Mouse (Mus musculus): ENCODE measurements around the gene Tubg1. TPM values are rescaled to one million over a fixed set of nuclear protein-coding genes. Genes with fewer than 3 reads are reported as not detected.
"Not testable (repeated sequence)": the region's sequence is repeated elsewhere in the genome, so short reads cannot be mapped to it uniquely, and the experiment has no call there.

Tubg1 gene
- polyA plus RNA-seq, 1 experiment from 2014 or later = 126 TPM

DNA sequence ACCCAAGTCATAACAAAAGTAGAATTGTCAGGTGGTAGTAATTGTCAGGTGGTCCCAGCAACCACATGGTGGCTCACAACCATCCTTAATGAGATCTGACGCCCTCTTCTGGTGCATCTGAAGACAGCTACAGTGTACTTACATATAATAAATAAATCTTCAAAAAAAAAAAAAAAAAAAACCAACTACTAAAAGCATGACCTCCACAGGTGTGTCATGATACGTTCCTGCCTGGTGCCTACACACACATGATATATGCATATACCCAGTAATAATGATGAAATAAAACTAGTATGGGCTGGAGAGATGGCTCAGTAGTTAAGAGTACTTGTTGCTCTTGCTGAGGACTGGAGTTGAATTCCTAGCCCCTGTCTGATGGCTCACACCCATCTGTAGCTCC, 31.3 kb downstream of the Tubg1 start:
- 50% methylated on average over 2 of the region's 2 CpGs for WGBS
- Histone ChIP-seq H3K9ac (ENCODE audit: low read length) (no peak overlapping the region), H3K4me2 (ENCODE audit: low read depth, low read length, severe bottlenecking) (no peak overlapping the region), H3K4me3 (ENCODE audit: low read depth, low read length) (no peak overlapping the region), H3K27me3 (ENCODE audit: control insufficient read depth, insufficient read depth, low read length) (no peaks in the 10 kb centered on the region), H3K4me1 (replicated peaks; ENCODE audit: control insufficient read depth, insufficient read depth, low read length) (peaks cover 12% of the 10 kb centered on the region; the same call in 1 of the 2 replicates), H3K27ac (ENCODE audit: low read depth, low read length) (no peak overlapping the region), H3K9me3 (ENCODE audit: control insufficient read depth, low read length) (no peaks in the 10 kb centered on the region), H3K36me3 (ENCODE audit: control insufficient read depth, insufficient read depth, low read length) (no peaks in the 10 kb centered on the region)
- DNase-seq (ENCODE audit: low spot score) (no peak), ATAC-seq (replicated peaks; ENCODE audit: low FRiP score) (no peak)

GRCm38 (mm10) chr11:101152825-101153224, 33.1 kb downstream of the Tubg1 start:
- Histone ChIP-seq H3K36me3 (ENCODE audit: control insufficient read depth, insufficient read depth, low read length) (no peaks in the 10 kb centered on the region), H3K9ac (ENCODE audit: low read length) (no peak overlapping the region), H3K9me3 (ENCODE audit: control insufficient read depth, low read length) (no peaks in the 10 kb centered on the region), H3K27ac (ENCODE audit: low read depth, low read length) (no peak overlapping the region), H3K27me3 (ENCODE audit: control insufficient read depth, insufficient read depth, low read length) (peaks cover 2% of the 10 kb centered on the region; the same call in 1 of the 2 replicates), H3K4me2 (ENCODE audit: low read depth, low read length, severe bottlenecking) (no peak overlapping the region), H3K4me3 (ENCODE audit: low read depth, low read length) (no peak overlapping the region), H3K4me1 (replicated peaks; ENCODE audit: control insufficient read depth, insufficient read depth, low read length) (peaks cover 10% of the 10 kb centered on the region; the same call in 1 of the 2 replicates)
- WGBS = 84% methylated on average over 1 of the region's 1 CpGs
- no peak for ATAC-seq (replicated peaks; ENCODE audit: low FRiP score)
- DNase-seq (ENCODE audit: low spot score) = no peak

DNA sequence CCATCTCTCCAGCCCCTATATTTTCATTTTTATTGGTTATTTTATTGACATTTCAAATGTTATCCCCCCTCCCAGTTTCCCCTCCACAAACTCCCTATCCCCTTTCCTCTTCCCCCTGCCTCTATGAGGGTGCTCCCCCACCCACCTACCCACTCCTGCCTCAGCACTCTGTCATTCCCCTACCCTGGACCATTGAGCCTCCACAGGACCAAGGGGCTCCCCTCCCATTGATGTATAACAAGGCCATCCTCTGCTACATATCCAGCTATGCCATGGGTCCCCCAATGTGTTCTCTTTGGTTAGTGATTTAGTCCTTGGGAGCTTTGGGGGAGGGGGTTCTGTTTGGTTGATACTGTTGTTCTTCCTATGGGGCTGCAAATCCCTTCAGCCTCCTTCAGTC, 34.9 kb downstream of the Tubg1 start:
- no peak overlapping the region for H3K27ac ChIP-seq (ENCODE audit: low read depth, low read length)

GRCm38 (mm10) chr11:101155151-101155550, 35.4 kb downstream of the Tubg1 start:
- no peaks in the 10 kb centered on the region for H3K9me3 ChIP-seq (ENCODE audit: control insufficient read depth, low read length)
- no peak overlapping the region for H3K4me3 ChIP-seq (ENCODE audit: low read depth, low read length)
- 71% methylated on average over 6 of the region's 6 CpGs for WGBS
- no peak overlapping the region for H3K27ac ChIP-seq (ENCODE audit: low read depth, low read length)
- H3K9ac ChIP-seq (ENCODE audit: low read length) = no peak overlapping the region
- H3K27me3 ChIP-seq (ENCODE audit: control insufficient read depth, insufficient read depth, low read length) = peaks cover 2% of the 10 kb centered on the region; the same call in 1 of the 2 replicates
- H3K4me2 ChIP-seq (ENCODE audit: low read depth, low read length, severe bottlenecking) = no peak overlapping the region
- no peaks in the 10 kb centered on the region for H3K36me3 ChIP-seq (ENCODE audit: control insufficient read depth, insufficient read depth, low read length)
- no peak for ATAC-seq (replicated peaks; ENCODE audit: low FRiP score)
- DNase-seq (ENCODE audit: low spot score) = no peak
- H3K4me1 ChIP-seq (replicated peaks; ENCODE audit: control insufficient read depth, insufficient read depth, low read length) = peaks cover 7% of the 10 kb centered on the region; the same call in 1 of the 2 replicates

More for the DNA sequence above, 34.9 kb downstream of the Tubg1 start:
- Histone ChIP-seq H3K9me3 (ENCODE audit: control insufficient read depth, low read length) (no peaks in the 10 kb centered on the region), H3K4me2 (ENCODE audit: low read depth, low read length, severe bottlenecking) (no peak overlapping the region), H3K27me3 (ENCODE audit: control insufficient read depth, insufficient read depth, low read length) (peaks cover 2% of the 10 kb centered on the region; the same call in 1 of the 2 replicates), H3K36me3 (ENCODE audit: control insufficient read depth, insufficient read depth, low read length) (no peaks in the 10 kb centered on the region), H3K4me3 (ENCODE audit: low read depth, low read length) (no peak overlapping the region), H3K4me1 (replicated peaks; ENCODE audit: control insufficient read depth, insufficient read depth, low read length) (peaks cover 7% of the 10 kb centered on the region; the same call in 1 of the 2 replicates), H3K9ac (ENCODE audit: low read length) (no peak overlapping the region)
- no peak for ATAC-seq (replicated peaks; ENCODE audit: low FRiP score)
- DNase-seq (ENCODE audit: low spot score) = no peak

- Histone ChIP-seq H3K36me3 (ENCODE audit: control insufficient read depth, insufficient read depth, low read length) (no peaks in the 10 kb centered on the region), H3K4me1 (replicated peaks; ENCODE audit: control insufficient read depth, insufficient read depth, low read length) (peaks cover 7% of the 10 kb centered on the region; the same call in 1 of the 2 replicates), H3K9ac (ENCODE audit: low read length) (peak within 1 kb of the TSS; percentile 65), H3K27me3 (ENCODE audit: control insufficient read depth, insufficient read depth, low read length) (peaks cover 2% of the 10 kb centered on the region; the same call in 1 of the 2 replicates), H3K27ac (ENCODE audit: low read depth, low read length) (0 out of 2 replicates have a peak within 1 kb of the TSS, but pooled peaks have one; percentile 10), H3K9me3 (ENCODE audit: control insufficient read depth, low read length) (no peaks in the 10 kb centered on the region), H3K4me3 (ENCODE audit: low read depth, low read length) (peak within 1 kb of the TSS; percentile 34), H3K4me2 (ENCODE audit: low read depth, low read length, severe bottlenecking) (peak within 1 kb of the TSS; percentile 69)
- ATAC-seq (replicated peaks; ENCODE audit: low FRiP score) (peak; percentile 42; the same call in 1 of the 2 replicates), DNase-seq (ENCODE audit: low spot score) (peak; percentile 81)
- 2% methylated on average over 36 of the region's 36 CpGs for whole genome bisulfite sequencing
These were observed 36.1 kb downstream of the Tubg1 start, which contains the start of gene Tubg2 for GRCm38 (mm10) chr11:101155728-101156371. Tubg2 (plus strand) TSS chr11:101155907.

GRCm38 (mm10) chr11:101160151-101160550, 40.4 kb downstream of the Tubg1 start:
- not testable (repeated sequence) for DNase-seq (ENCODE audit: low spot score); H3K9ac ChIP-seq (ENCODE audit: low read length); ATAC-seq (replicated peaks; ENCODE audit: low FRiP score); H3K9me3 ChIP-seq (ENCODE audit: control insufficient read depth, low read length); H3K4me3 ChIP-seq (ENCODE audit: low read depth, low read length); H3K4me2 ChIP-seq (ENCODE audit: low read depth, low read length, severe bottlenecking); H3K27ac ChIP-seq (ENCODE audit: low read depth, low read length); H3K36me3 ChIP-seq (ENCODE audit: control insufficient read depth, insufficient read depth, low read length)
- Histone ChIP-seq H3K4me1 (replicated peaks; ENCODE audit: control insufficient read depth, insufficient read depth, low read length) (peaks cover 22% of the 10 kb centered on the region), H3K27me3 (ENCODE audit: control insufficient read depth, insufficient read depth, low read length) (peaks cover 27% of the 10 kb centered on the region)
- WGBS = 73% methylated on average over 8 of the region's 10 CpGs

DNA sequence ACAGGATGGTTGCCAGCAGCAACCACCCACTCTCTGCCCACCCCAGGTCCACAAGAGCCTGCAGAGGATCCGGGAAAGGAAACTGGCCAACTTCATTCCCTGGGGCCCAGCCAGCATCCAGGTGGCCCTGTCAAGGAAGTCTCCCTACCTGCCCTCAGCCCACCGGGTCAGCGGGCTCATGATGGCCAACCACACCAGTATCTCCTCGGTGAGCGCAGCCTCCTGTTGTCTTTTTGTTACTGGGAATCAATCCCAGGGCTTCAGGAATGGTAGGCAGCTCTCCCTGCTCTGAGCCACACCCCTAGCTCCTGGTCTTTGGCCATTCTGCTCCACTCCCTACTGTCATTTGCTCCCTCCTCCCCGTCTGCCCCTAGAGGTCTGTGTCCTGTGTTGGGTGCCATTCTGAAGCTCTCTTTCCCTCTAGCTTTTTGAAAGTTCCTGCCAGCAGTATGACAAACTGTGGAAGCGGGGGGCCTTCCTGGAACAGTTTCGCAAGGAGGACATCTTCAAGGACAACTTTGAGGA, 41.3 kb downstream of the Tubg1 start:
- Histone ChIP-seq H3K27me3 (ENCODE audit: control insufficient read depth, insufficient read depth, low read length) (peaks cover 36% of the 10 kb centered on the region), H3K4me1 (replicated peaks; ENCODE audit: control insufficient read depth, insufficient read depth, low read length) (peaks cover 15% of the 10 kb centered on the region)
- H3K27ac ChIP-seq (ENCODE audit: low read depth, low read length); DNase-seq (ENCODE audit: low spot score); H3K4me2 ChIP-seq (ENCODE audit: low read depth, low read length, severe bottlenecking); H3K4me3 ChIP-seq (ENCODE audit: low read depth, low read length); H3K36me3 ChIP-seq (ENCODE audit: control insufficient read depth, insufficient read depth, low read length); H3K9ac ChIP-seq (ENCODE audit: low read length); H3K9me3 ChIP-seq (ENCODE audit: control insufficient read depth, low read length); ATAC-seq (replicated peaks; ENCODE audit: low FRiP score): not testable (repeated sequence)
- 78% methylated on average over 6 of the region's 8 CpGs for WGBS

DNA sequence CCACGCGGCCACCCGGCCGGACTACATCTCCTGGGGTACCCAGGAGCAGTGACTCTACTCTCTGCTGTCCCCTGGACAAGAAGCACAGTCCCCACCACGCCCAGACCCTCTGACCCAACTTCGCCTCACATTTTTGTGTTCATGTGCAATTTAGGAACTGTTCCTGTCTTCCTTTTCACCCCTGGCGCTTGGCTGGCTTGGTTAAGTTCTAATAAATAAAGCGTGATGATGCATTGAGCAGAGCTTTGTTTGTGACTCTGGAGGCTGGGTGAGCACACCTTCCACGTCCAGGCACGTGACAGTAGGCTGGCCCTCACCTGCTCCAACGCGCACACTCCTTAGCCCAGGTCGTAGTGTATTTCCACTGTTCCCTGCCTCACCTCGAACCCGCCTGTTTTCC, 41.8 kb downstream of the Tubg1 start:
- Histone ChIP-seq H3K27me3 (ENCODE audit: control insufficient read depth, insufficient read depth, low read length) (peaks cover 39% of the 10 kb centered on the region), H3K4me2 (ENCODE audit: low read depth, low read length, severe bottlenecking) (no peak overlapping the region), H3K27ac (ENCODE audit: low read depth, low read length) (no peak overlapping the region), H3K9me3 (ENCODE audit: control insufficient read depth, low read length) (no peaks in the 10 kb centered on the region), H3K4me3 (ENCODE audit: low read depth, low read length) (no peak overlapping the region), H3K4me1 (replicated peaks; ENCODE audit: control insufficient read depth, insufficient read depth, low read length) (peaks cover 14% of the 10 kb centered on the region), H3K9ac (ENCODE audit: low read length) (no peak overlapping the region), H3K36me3 (ENCODE audit: control insufficient read depth, insufficient read depth, low read length) (no peaks in the 10 kb centered on the region)
- no peak for DNase-seq (ENCODE audit: low spot score)
- WGBS = 87% methylated on average over 15 of the region's 15 CpGs
- no peak for ATAC-seq (replicated peaks; ENCODE audit: low FRiP score)
